ENCODE assay signal across 15 mouse cellular contexts in genomic region chr3:149292459-149292858, GRCm38 (mm10).
"Had no signal": no experiment of that assay in that cellular context is flagged by ENCODE, and none has a peak within 500 bp of the region (broad histone marks: within the 10 kb centered on the region; RNA-seq: fewer than 3 reads in every experiment).

No protein-coding gene starts in this region.

- H3K4me2 ChIP-seq: limb, embryonic 12.5 days; limb, embryonic 15.5 days; liver, embryonic 11.5 days; lung, embryonic 14.5 days had no signal

- H3K4me3 ChIP-seq: limb, embryonic 12.5 days; limb, embryonic 15.5 days had no signal

- H3K9me3 ChIP-seq: limb, embryonic 12.5 days; limb, embryonic 15.5 days had no signal

- H3K36me3 ChIP-seq: limb, embryonic 12.5 days; limb, embryonic 15.5 days had no signal

- DNase-seq: kidney, adult 18-20 months; kidney, adult 9 months; kidney, postnatal 14 days; kidney, postnatal 4 days; left cerebral cortex, postnatal 4 days; liver, postnatal 0 days; lung, embryonic 14.5 days; thymus, adult 18-20 months; thymus, postnatal 36 days had no signal

- H3K27me3 ChIP-seq: limb, embryonic 15.5 days had no signal

- ATAC-seq: liver, postnatal 0 days; lung, postnatal 0 days had no signal

- H3K9ac ChIP-seq: limb, embryonic 12.5 days; limb, embryonic 15.5 days; liver, embryonic 14.5 days; liver, postnatal 0 days; lung, embryonic 14.5 days had no signal

- H3K27ac ChIP-seq: limb, embryonic 12.5 days; limb, embryonic 15.5 days; liver, embryonic 14.5 days; macrophage had no signal
